Mouse (Mus musculus): ENCODE data around the gene Sptlc2. TPM values are rescaled to one million over a fixed set of nuclear protein-coding genes. Genes with fewer than 3 reads are reported as not detected.
"Not testable (repeated sequence)": the region's sequence is repeated elsewhere in the genome, so short reads cannot be mapped to it uniquely, and the experiment has no call there.

Gene Sptlc2
- total RNA-seq, 2 experiments from 2014 or later, result 32.4 to 33.0 TPM

- Histone ChIP-seq H3K4me3 (no peak overlapping the region), H3K27ac (no peak overlapping the region)
- intact Hi-C loops (cut with DNase I), result no loop called here
- no peak for DNase-seq (ENCODE audit: extremely low spot score in 1 of 2, low spot score in 2 of 2)
- TF ChIP-seq CTCF (IDR thresholded peaks at IDR 0.05), result no peak
Measured at GRCm38 (mm10) chr12:87325452-87325851, 62.7 kb downstream of the Sptlc2 start.

- DNase-seq (ENCODE audit: extremely low spot score in 1 of 2, low spot score in 2 of 2), result no peak
- H3K27ac ChIP-seq, result no peak overlapping the region
- H3K4me3 ChIP-seq, result no peak overlapping the region
- TF ChIP-seq CTCF (IDR thresholded peaks at IDR 0.05), result no peak
- intact Hi-C loops (cut with DNase I), result no loop called here
Measured at GRCm38 (mm10) chr12:87319229-87319628, 68.9 kb downstream of the Sptlc2 start.

- no peak for TF ChIP-seq CTCF (IDR thresholded peaks at IDR 0.05)
- intact Hi-C loops (cut with DNase I), result no loop called here
- no peak for DNase-seq (ENCODE audit: extremely low spot score in 1 of 2, low spot score in 2 of 2)
Measured at GRCm38 (mm10) chr12:87317951-87318350, 70.2 kb downstream of the Sptlc2 start.

GRCm38 (mm10) chr12:87313098-87313497 lies 75.1 kb downstream of the Sptlc2 start:
- H3K27ac ChIP-seq, result no peak overlapping the region
- intact Hi-C loops (cut with DNase I), result no loop called here
- H3K4me3 ChIP-seq, result no peak overlapping the region
- no peak for DNase-seq (ENCODE audit: extremely low spot score in 1 of 2, low spot score in 2 of 2)
- TF ChIP-seq CTCF (IDR thresholded peaks at IDR 0.05), result no peak

More at GRCm38 (mm10) chr12:87317951-87318350, 70.2 kb downstream of the Sptlc2 start:
- no peak overlapping the region for H3K27ac ChIP-seq
- no peak overlapping the region for H3K4me3 ChIP-seq

- H3K27ac ChIP-seq; H3K4me3 ChIP-seq; DNase-seq (ENCODE audit: extremely low spot score in 1 of 2, low spot score in 2 of 2); intact Hi-C loops (cut with DNase I): not testable (repeated sequence)
Measured at GRCm38 (mm10) chr12:87306584-87306844, 81.6 kb downstream of the Sptlc2 start.

GRCm38 (mm10) chr12:87305767-87306583 lies 82.2 kb downstream of the Sptlc2 start:
- no peak for DNase-seq (ENCODE audit: extremely low spot score in 1 of 2, low spot score in 2 of 2)
- TF ChIP-seq CTCF (IDR thresholded peaks at IDR 0.05), result no peak
- Histone ChIP-seq H3K27ac (no peak overlapping the region), H3K4me3 (no peak overlapping the region)
- intact Hi-C loops (cut with DNase I), result no loop called here

GRCm38 (mm10) chr12:87301189-87301588 lies 87.0 kb downstream of the Sptlc2 start:
- intact Hi-C loops (cut with DNase I), result no loop called here

GRCm38 (mm10) chr12:87300441-87300690 lies 87.8 kb downstream of the Sptlc2 start:
- intact Hi-C loops (cut with DNase I), result no loop called here
- H3K4me3 ChIP-seq, result peak overlapping the region; percentile 59
- no peak overlapping the region for H3K27ac ChIP-seq
- TF ChIP-seq CTCF (IDR thresholded peaks at IDR 0.05), result no peak
- DNase-seq (ENCODE audit: extremely low spot score in 1 of 2, low spot score in 2 of 2), result no peak

More at GRCm38 (mm10) chr12:87301189-87301588, 87.0 kb downstream of the Sptlc2 start:
- Histone ChIP-seq H3K4me3 (no peak overlapping the region), H3K27ac (no peak overlapping the region)
- DNase-seq (ENCODE audit: extremely low spot score in 1 of 2, low spot score in 2 of 2), result no peak
- no peak for TF ChIP-seq CTCF (IDR thresholded peaks at IDR 0.05)

GRCm38 (mm10) chr12:87299657-87300440 lies 88.3 kb downstream of the Sptlc2 start, which contains the start of gene Ism2:
Ism2 (minus strand) TSS chr12:87299705.
- H3K4me3 ChIP-seq, result peak within 1 kb of the TSS; percentile 59
- peak; percentile 0; the same call in 1 of the 2 replicates for TF ChIP-seq CTCF (IDR thresholded peaks at IDR 0.05)
- no peak within 1 kb of the TSS for H3K27ac ChIP-seq
- intact Hi-C loops (cut with DNase I), result no loop called here
- DNase-seq (ENCODE audit: extremely low spot score in 1 of 2, low spot score in 2 of 2), result peak in 1 of 2 experiments; percentile 33

GRCm38 (mm10) chr12:87299037-87299656 lies 89.0 kb downstream of the Sptlc2 start:
- Histone ChIP-seq H3K27ac (no peak overlapping the region), H3K4me3 (peak overlapping the region; percentile 59)
- intact Hi-C loops (cut with DNase I), result no loop called here
- TF ChIP-seq CTCF (IDR thresholded peaks at IDR 0.05), result peak; percentile 8; the same call in 1 of the 2 replicates
- DNase-seq (ENCODE audit: extremely low spot score in 1 of 2, low spot score in 2 of 2), result peak in 1 of 2 experiments; percentile 19

GRCm38 (mm10) chr12:87293934-87294333 lies 94.2 kb downstream of the Sptlc2 start:
- Histone ChIP-seq H3K4me3 (no peak overlapping the region), H3K27ac (no peak overlapping the region)
- intact Hi-C loops (cut with DNase I), result no loop called here
- no peak for DNase-seq (ENCODE audit: extremely low spot score in 1 of 2, low spot score in 2 of 2)
- no peak for TF ChIP-seq CTCF (IDR thresholded peaks at IDR 0.05)

- no peak overlapping the region for H3K4me3 ChIP-seq
- no peak for TF ChIP-seq CTCF (IDR thresholded peaks at IDR 0.05)
- no peak overlapping the region for H3K27ac ChIP-seq
- DNase-seq (ENCODE audit: extremely low spot score in 1 of 2, low spot score in 2 of 2), result no peak
- intact Hi-C loops (cut with DNase I), result no loop called here
Measured at GRCm38 (mm10) chr12:87289100-87289499, 99.1 kb downstream of the Sptlc2 start.

Measured in left cerebral cortex, adult 2 months (tissue).